31 mouse cellular contexts compared by ENCODE assay signal in genomic region chr1:38271312-38271711, GRCm38 (mm10).
"Had no signal": no experiment of that assay in that cellular context is flagged by ENCODE, and none has a peak within 500 bp of the region (broad histone marks: within the 10 kb centered on the region; RNA-seq: fewer than 3 reads in every experiment).

No protein-coding gene starts in this region.

- DNase-seq: left cerebral cortex, postnatal 4 days; liver; liver, embryonic 13.5 days; liver, postnatal 0 days; lung, adult 18-20 months; lung, adult 2 months; lung, embryonic 14.5 days; lung, postnatal 10 days; lung, postnatal 14 days; lung, postnatal 36 days; lung, postnatal 4 days; midbrain, embryonic 14.5 days had no signal

- H3K27me3 ChIP-seq: limb, embryonic 12.5 days; limb, embryonic 13.5 days; limb, embryonic 15.5 days; liver, embryonic 12.5 days; liver, embryonic 13.5 days; liver, embryonic 15.5 days; lung, embryonic 15.5 days; megakaryocyte, embryonic 14.5 days; midbrain, embryonic 12.5 days; midbrain, embryonic 13.5 days; midbrain, embryonic 15.5 days; neural tube, embryonic 12.5 days; neural tube, embryonic 13.5 days had no signal

- H3K27ac ChIP-seq: limb, embryonic 10.5 days; limb, embryonic 12.5 days; limb, embryonic 13.5 days; limb, embryonic 15.5 days; liver, embryonic 12.5 days; liver, embryonic 13.5 days; liver, embryonic 14.5 days; liver, embryonic 15.5 days; lung, embryonic 15.5 days; macrophage; midbrain, embryonic 10.5 days; midbrain, embryonic 12.5 days; midbrain, embryonic 13.5 days; midbrain, embryonic 15.5 days; neural tube, embryonic 12.5 days; neural tube, embryonic 13.5 days had no signal

- H3K4me3 ChIP-seq: limb, embryonic 10.5 days; limb, embryonic 12.5 days; limb, embryonic 13.5 days; limb, embryonic 15.5 days; liver, embryonic 12.5 days; liver, embryonic 13.5 days; liver, embryonic 15.5 days; lung, embryonic 15.5 days; megakaryocyte, embryonic 14.5 days; midbrain, embryonic 10.5 days; midbrain, embryonic 12.5 days; midbrain, embryonic 13.5 days; midbrain, embryonic 15.5 days; myocyte; neural tube, embryonic 12.5 days; neural tube, embryonic 13.5 days had no signal

- ATAC-seq: liver, embryonic 12.5 days; liver, postnatal 0 days; lung, postnatal 0 days; midbrain, embryonic 13.5 days; midbrain, embryonic 15.5 days; midbrain, embryonic 16.5 days had no signal

- H3K9me3 ChIP-seq: limb, embryonic 10.5 days; limb, embryonic 12.5 days; limb, embryonic 13.5 days; limb, embryonic 15.5 days; liver, embryonic 12.5 days; liver, embryonic 13.5 days; liver, embryonic 15.5 days; lung, embryonic 15.5 days; megakaryocyte, embryonic 14.5 days; midbrain, embryonic 10.5 days; midbrain, embryonic 12.5 days; midbrain, embryonic 13.5 days; midbrain, embryonic 15.5 days; neural tube, embryonic 12.5 days; neural tube, embryonic 13.5 days had no signal

- H3K36me3 ChIP-seq: limb, embryonic 15.5 days; liver, embryonic 12.5 days; liver, embryonic 13.5 days; liver, embryonic 15.5 days; lung, embryonic 15.5 days; midbrain, embryonic 15.5 days had no signal

- H3K4me1 ChIP-seq: limb, embryonic 12.5 days; limb, embryonic 15.5 days; liver, embryonic 12.5 days; liver, embryonic 13.5 days; liver, embryonic 15.5 days; lung, embryonic 15.5 days had no signal
